In genomic region chr2:156884396-156885211, GRCm38 (mm10) we compare ENCODE assay signal across 17 mouse cellular contexts. TPM values are rescaled to one million over a fixed set of nuclear protein-coding genes. Genes with fewer than 3 reads are reported as not detected.
DNase-seq lines count a peak whose midpoint lies in the region; ATAC-seq lines count a peak whose summit lies in the region.
"Had no signal": no experiment of that assay in that cellular context is flagged by ENCODE, and none has a peak within 500 bp of the region (broad histone marks: within the 10 kb centered on the region; RNA-seq: fewer than 3 reads in every experiment).

No protein-coding gene starts in this region.

- DNase-seq in CD4-positive, CD25-positive, alpha-beta regulatory T cell, adult 2 months (ENCODE audit: low read depth, low spot score) = peak; percentile 26
- peak; percentile 54 for DNase-seq in liver, embryonic 13.5 days
- no peak for DNase-seq in limb, embryonic 10.5 days (ENCODE audit: low spot score)
- no peak for DNase-seq in left cerebral cortex, adult 9 months (ENCODE audit: low spot score in 2 of 2)
- DNase-seq: cerebellum, adult 11 months; heart, adult 18-20 months; kidney, adult 8-10 months; right cerebral cortex, postnatal 25 days had no signal

- H3K27me3 ChIP-seq in megakaryocyte, embryonic 14.5 days (replicated peaks) = peaks cover 2% of the 10 kb centered on the region
- H3K27me3 ChIP-seq in liver, embryonic 13.5 days = no peaks in the 10 kb centered on the region
- no peaks in the 10 kb centered on the region for H3K27me3 ChIP-seq in limb, embryonic 10.5 days (ENCODE audit: low read depth, poor library complexity, severe bottlenecking)
- H3K27me3 ChIP-seq: embryonic facial prominence, embryonic 15.5 days; forebrain, embryonic 13.5 days; hindbrain, embryonic 15.5 days; limb, embryonic 12.5 days had no signal

- peaks cover 95% of the 10 kb centered on the region for H3K4me1 ChIP-seq in megakaryocyte, embryonic 14.5 days
- H3K4me1 ChIP-seq in liver, embryonic 13.5 days (replicated peaks) = peaks cover 76% of the 10 kb centered on the region
- peaks cover 18% of the 10 kb centered on the region for H3K4me1 ChIP-seq in limb, embryonic 10.5 days
- H3K4me1 ChIP-seq: embryonic facial prominence, embryonic 15.5 days; forebrain, embryonic 13.5 days; hindbrain, embryonic 15.5 days; limb, embryonic 12.5 days had no signal

- no peak for ATAC-seq in CD4-positive, CD25-positive, alpha-beta regulatory T cell, adult 4 months
- ATAC-seq in megakaryocyte, adult 5-6 weeks (ENCODE audit: poor library complexity, severe bottlenecking) = no peak
- peak; percentile 12; the same call in 1 of the 2 replicates for ATAC-seq in common myeloid progenitor, adult 5-6 weeks (replicated peaks; ENCODE audit: low read depth, poor library complexity, severe bottlenecking)
- peak; percentile 24 for ATAC-seq in liver, embryonic 13.5 days (ENCODE audit: low read depth)
- ATAC-seq: forebrain, embryonic 13.5 days; midbrain, embryonic 16.5 days had no signal

- H3K9ac ChIP-seq in liver, embryonic 13.5 days = peak overlapping the region; percentile 64
- H3K9ac ChIP-seq: embryonic facial prominence, embryonic 15.5 days; forebrain, embryonic 13.5 days; hindbrain, embryonic 15.5 days; limb, embryonic 12.5 days had no signal

- peaks cover 36% of the 10 kb centered on the region for H3K36me3 ChIP-seq in megakaryocyte, embryonic 14.5 days (replicated peaks; ENCODE audit: low read length)
- H3K36me3 ChIP-seq in liver, embryonic 13.5 days = no peaks in the 10 kb centered on the region
- H3K36me3 ChIP-seq in limb, embryonic 10.5 days = no peaks in the 10 kb centered on the region
- H3K36me3 ChIP-seq: embryonic facial prominence, embryonic 15.5 days; hindbrain, embryonic 15.5 days; limb, embryonic 12.5 days had no signal

- H3K4me2 ChIP-seq in liver, embryonic 13.5 days = peak overlapping the region; percentile 42
- H3K4me2 ChIP-seq: embryonic facial prominence, embryonic 15.5 days; forebrain, embryonic 13.5 days; hindbrain, embryonic 15.5 days; limb, embryonic 12.5 days had no signal

- H3K9me3 ChIP-seq in megakaryocyte, embryonic 14.5 days = no peaks in the 10 kb centered on the region
- H3K9me3 ChIP-seq in liver, embryonic 13.5 days (replicated peaks) = no peaks in the 10 kb centered on the region
- H3K9me3 ChIP-seq in limb, embryonic 10.5 days (replicated peaks) = no peaks in the 10 kb centered on the region
- H3K9me3 ChIP-seq: embryonic facial prominence, embryonic 15.5 days; forebrain, embryonic 13.5 days; hindbrain, embryonic 15.5 days; limb, embryonic 12.5 days had no signal

- peak overlapping the region; percentile 92 for H3K27ac ChIP-seq in liver, embryonic 13.5 days
- H3K27ac ChIP-seq in limb, embryonic 10.5 days = no peak overlapping the region
- H3K27ac ChIP-seq: embryonic facial prominence, embryonic 15.5 days; forebrain, embryonic 13.5 days; hindbrain, embryonic 15.5 days; limb, embryonic 12.5 days had no signal

- H3K4me3 ChIP-seq in megakaryocyte, embryonic 14.5 days (replicated peaks) = peak overlapping the region; percentile 92
- H3K4me3 ChIP-seq in liver, embryonic 13.5 days (replicated peaks) = no peak overlapping the region
- no peak overlapping the region for H3K4me3 ChIP-seq in limb, embryonic 10.5 days
- H3K4me3 ChIP-seq: embryonic facial prominence, embryonic 15.5 days; forebrain, embryonic 13.5 days; hindbrain, embryonic 15.5 days; limb, embryonic 12.5 days had no signal

- 54% methylated on average over 10 of the region's 10 CpGs for WGBS in liver, embryonic 13.5 days (ENCODE audit: insufficient replicate concordance)
- 90% methylated on average over 10 of the region's 10 CpGs for WGBS in limb, embryonic 10.5 days

RNA-seq across cellular contexts. Expression of gene Sla2, which starts 2.4 kb away (rescaled TPM):
- 10 to 100 TPM; 68.5 to 86.7 TPM for polyA plus RNA-seq in CD4-positive, CD25-positive, alpha-beta regulatory T cell, adult 4 months (2017; shearing (Covaris generic))
- polyA plus RNA-seq in megakaryocyte, embryonic 14.5 days (2012; ENCODE audit: insufficient read depth, low replicate concordance) = 86.1 and 150 TPM in 2 replicates
- 0.83 and 2.2 TPM in 2 replicates for total RNA-seq in megakaryocyte, adult 5-6 weeks (2015)
- total RNA-seq in megakaryocyte, adult 5-6 weeks (2017) = 1.3 and 1.8 TPM in 2 replicates
- total RNA-seq in common myeloid progenitor, adult 5-6 weeks (2017) = 1.0 and 3.4 TPM in 2 replicates
- polyA plus RNA-seq in liver, embryonic 13.5 days (2015; fragmentation: Nextera tagmentation; extraction: Ambion mirVana) = 3.1 and 3.3 TPM in 2 replicates
- polyA plus RNA-seq in limb, embryonic 10.5 days (2016; fragmentation: Nextera tagmentation; extraction: Ambion mirVana) = 0.45 and 0.58 TPM in 2 replicates
- polyA plus RNA-seq: midbrain, embryonic 16.5 days had no signal

RNA-seq across cellular contexts. Expression of gene Rab5if, which starts 21.7 kb away (rescaled TPM):
- 1 to 10 TPM; 5.1 to 5.4 TPM for polyA plus RNA-seq in CD4-positive, CD25-positive, alpha-beta regulatory T cell, adult 4 months (2017; shearing (Covaris generic))
- 175 and 255 TPM in 2 replicates for polyA plus RNA-seq in megakaryocyte, embryonic 14.5 days (2012; ENCODE audit: insufficient read depth, low replicate concordance)
- 356 and 374 TPM in 2 replicates for total RNA-seq in megakaryocyte, adult 5-6 weeks (2015)
- 194 and 199 TPM in 2 replicates for total RNA-seq in megakaryocyte, adult 5-6 weeks (2017)
- 128 and 156 TPM in 2 replicates for total RNA-seq in common myeloid progenitor, adult 5-6 weeks (2017)
- 204 and 210 TPM in 2 replicates for polyA plus RNA-seq in liver, embryonic 13.5 days (2015; fragmentation: Nextera tagmentation; extraction: Ambion mirVana)
- 182 and 204 TPM in 2 replicates for polyA plus RNA-seq in limb, embryonic 10.5 days (2016; fragmentation: Nextera tagmentation; extraction: Ambion mirVana)

RNA-seq across cellular contexts. Expression of gene 4930518I15Rik, which starts 26.9 kb away (rescaled TPM):
- 10 to 100 TPM; 25.0 to 27.3 TPM for polyA plus RNA-seq in CD4-positive, CD25-positive, alpha-beta regulatory T cell, adult 4 months (2017; shearing (Covaris generic))
- 0.13 TPM in 1 of 2 replicates, not detected in the other for polyA plus RNA-seq in megakaryocyte, embryonic 14.5 days (2012; ENCODE audit: insufficient read depth, low replicate concordance)
- 1.4 and 2.4 TPM in 2 replicates for total RNA-seq in megakaryocyte, adult 5-6 weeks (2015)
- 1.5 and 1.9 TPM in 2 replicates for total RNA-seq in megakaryocyte, adult 5-6 weeks (2017)
- not detected in 2 replicates for total RNA-seq in common myeloid progenitor, adult 5-6 weeks (2017)
- 1.6 and 2.0 TPM in 2 replicates for polyA plus RNA-seq in liver, embryonic 13.5 days (2015; fragmentation: Nextera tagmentation; extraction: Ambion mirVana)
- polyA plus RNA-seq in limb, embryonic 10.5 days (2016; fragmentation: Nextera tagmentation; extraction: Ambion mirVana) = 9.4 and 10.7 TPM in 2 replicates

RNA-seq across cellular contexts. Expression of gene Tgif2, which starts 44.8 kb away (rescaled TPM):
- polyA plus RNA-seq in CD4-positive, CD25-positive, alpha-beta regulatory T cell, adult 4 months (2017; shearing (Covaris generic)) = 10 to 100 TPM; 10.4 to 14.6 TPM
- polyA plus RNA-seq in megakaryocyte, embryonic 14.5 days (2012; ENCODE audit: insufficient read depth, low replicate concordance) = 5.1 and 8.1 TPM in 2 replicates
- 0.36 and 0.38 TPM in 2 replicates for total RNA-seq in megakaryocyte, adult 5-6 weeks (2015)
- total RNA-seq in megakaryocyte, adult 5-6 weeks (2017) = 0.73 TPM in 1 of 2 replicates, not detected in the other
- total RNA-seq in common myeloid progenitor, adult 5-6 weeks (2017) = 15.6 and 18.6 TPM in 2 replicates
- polyA plus RNA-seq in liver, embryonic 13.5 days (2015; fragmentation: Nextera tagmentation; extraction: Ambion mirVana) = 7.2 and 9.0 TPM in 2 replicates
- polyA plus RNA-seq in limb, embryonic 10.5 days (2016; fragmentation: Nextera tagmentation; extraction: Ambion mirVana) = 104 and 109 TPM in 2 replicates

Comparison
In these comparisons a context has a peak if more than half of its experiments do, and no peak if none do; other contexts are left out.
1. DNase-seq: peak in CD4-positive, CD25-positive, alpha-beta regulatory T cell, adult 2 months (single experiment) and liver, embryonic 13.5 days (single experiment); none in limb, embryonic 10.5 days (single experiment) and left cerebral cortex, adult 9 months (0 of 2).
2. ATAC-seq: peak in common myeloid progenitor, adult 5-6 weeks (single experiment) and liver, embryonic 13.5 days (single experiment); none in CD4-positive, CD25-positive, alpha-beta regulatory T cell, adult 4 months (single experiment) and megakaryocyte, adult 5-6 weeks (single experiment).
3. RNA of gene Sla2, which starts 2.4 kb away (polyA plus RNA-seq): 68.5 to 86.7 TPM in CD4-positive, CD25-positive, alpha-beta regulatory T cell, adult 4 months and 86.1 to 150 TPM in megakaryocyte, embryonic 14.5 days; 3.1 to 3.3 TPM in liver, embryonic 13.5 days and 0.45 to 0.58 TPM in limb, embryonic 10.5 days; every median in the first group is over 10 times any median in the second.
4. RNA of gene Rab5if, which starts 21.7 kb away (polyA plus RNA-seq): 204 to 210 TPM in liver, embryonic 13.5 days, 182 to 204 TPM in limb, embryonic 10.5 days and 175 to 255 TPM in megakaryocyte, embryonic 14.5 days; 5.1 to 5.4 TPM in CD4-positive, CD25-positive, alpha-beta regulatory T cell, adult 4 months; every median in the first group is over 10 times any median in the second.